Mouse (Mus musculus): ENCODE measurements around the gene Syt1. TPM values are rescaled to one million over a fixed set of nuclear protein-coding genes. Genes with fewer than 3 reads are reported as not detected.

Syt1 gene
- polyA plus RNA-seq, 1 experiment, result 0.27 TPM

GRCm38 (mm10) chr10:108656898-108657297 is 353.9 kb downstream of the Syt1 start:
- H3K27ac ChIP-seq (ENCODE audit: control insufficient read depth, insufficient read depth, low read depth, low read length), result no peak overlapping the region
- no peak for TF ChIP-seq CTCF (IDR thresholded peaks at IDR 0.05; ENCODE audit: control insufficient read depth, insufficient read depth, insufficient replicate concordance, low read depth, low read length)
- no peak overlapping the region for H3K4me3 ChIP-seq (ENCODE audit: control insufficient read depth, low read depth, low read length)
- no peaks in the 10 kb centered on the region for H3K4me1 ChIP-seq (ENCODE audit: control insufficient read depth, insufficient read depth, low read length)
- H3K27me3 ChIP-seq (ENCODE audit: control insufficient read depth, insufficient read depth, low read length), result no peaks in the 10 kb centered on the region
- no peaks in the 10 kb centered on the region for H3K36me3 ChIP-seq (ENCODE audit: control insufficient read depth, insufficient read depth, low read length)

- no peak overlapping the region for H3K4me3 ChIP-seq (ENCODE audit: control insufficient read depth, low read depth, low read length)
- no peak for TF ChIP-seq POLR2A (IDR thresholded peaks at IDR 0.05; ENCODE audit: control insufficient read depth, low read depth, low read length)
- no peak overlapping the region for H3K27ac ChIP-seq (ENCODE audit: control insufficient read depth, insufficient read depth, low read depth, low read length)
- no peaks in the 10 kb centered on the region for H3K4me1 ChIP-seq (ENCODE audit: control insufficient read depth, insufficient read depth, low read length)
- no peaks in the 10 kb centered on the region for H3K27me3 ChIP-seq (ENCODE audit: control insufficient read depth, insufficient read depth, low read length)
- no peaks in the 10 kb centered on the region for H3K36me3 ChIP-seq (ENCODE audit: control insufficient read depth, insufficient read depth, low read length)
These were observed 355.7 kb downstream of the Syt1 start for GRCm38 (mm10) chr10:108655074-108655473.

- Histone ChIP-seq H3K27me3 (ENCODE audit: control insufficient read depth, insufficient read depth, low read length) (no peaks in the 10 kb centered on the region), H3K27ac (ENCODE audit: control insufficient read depth, insufficient read depth, low read depth, low read length) (no peak overlapping the region), H3K4me1 (ENCODE audit: control insufficient read depth, insufficient read depth, low read length) (no peaks in the 10 kb centered on the region), H3K4me3 (ENCODE audit: control insufficient read depth, low read depth, low read length) (no peak overlapping the region), H3K36me3 (ENCODE audit: control insufficient read depth, insufficient read depth, low read length) (no peaks in the 10 kb centered on the region)
- no peak for TF ChIP-seq POLR2A (IDR thresholded peaks at IDR 0.05; ENCODE audit: control insufficient read depth, low read depth, low read length)
- no peak for TF ChIP-seq CTCF (IDR thresholded peaks at IDR 0.05; ENCODE audit: control insufficient read depth, insufficient read depth, insufficient replicate concordance, low read depth, low read length)
These were observed 358.0 kb downstream of the Syt1 start for GRCm38 (mm10) chr10:108652831-108653230.

- no peak for TF ChIP-seq CTCF (IDR thresholded peaks at IDR 0.05; ENCODE audit: control insufficient read depth, insufficient read depth, insufficient replicate concordance, low read depth, low read length)
- TF ChIP-seq POLR2A (IDR thresholded peaks at IDR 0.05; ENCODE audit: control insufficient read depth, low read depth, low read length), result no peak
These were observed 358.7 kb downstream of the Syt1 start for GRCm38 (mm10) chr10:108652066-108652465.

GRCm38 (mm10) chr10:108649174-108649573 is 361.6 kb downstream of the Syt1 start:
- no peaks in the 10 kb centered on the region for H3K4me1 ChIP-seq (ENCODE audit: control insufficient read depth, insufficient read depth, low read length)
- no peak overlapping the region for H3K27ac ChIP-seq (ENCODE audit: control insufficient read depth, insufficient read depth, low read depth, low read length)
- no peaks in the 10 kb centered on the region for H3K36me3 ChIP-seq (ENCODE audit: control insufficient read depth, insufficient read depth, low read length)
- no peaks in the 10 kb centered on the region for H3K27me3 ChIP-seq (ENCODE audit: control insufficient read depth, insufficient read depth, low read length)
- no peak overlapping the region for H3K4me3 ChIP-seq (ENCODE audit: control insufficient read depth, low read depth, low read length)
- TF ChIP-seq POLR2A (IDR thresholded peaks at IDR 0.05; ENCODE audit: control insufficient read depth, low read depth, low read length) (no peak), CTCF (IDR thresholded peaks at IDR 0.05; ENCODE audit: control insufficient read depth, insufficient read depth, insufficient replicate concordance, low read depth, low read length) (no peak)

More at GRCm38 (mm10) chr10:108652066-108652465, 358.7 kb downstream of the Syt1 start:
- Histone ChIP-seq H3K27ac (ENCODE audit: control insufficient read depth, insufficient read depth, low read depth, low read length) (no peak overlapping the region), H3K4me1 (ENCODE audit: control insufficient read depth, insufficient read depth, low read length) (no peaks in the 10 kb centered on the region), H3K27me3 (ENCODE audit: control insufficient read depth, insufficient read depth, low read length) (no peaks in the 10 kb centered on the region), H3K36me3 (ENCODE audit: control insufficient read depth, insufficient read depth, low read length) (no peaks in the 10 kb centered on the region), H3K4me3 (ENCODE audit: control insufficient read depth, low read depth, low read length) (no peak overlapping the region)

- Histone ChIP-seq H3K4me3 (ENCODE audit: control insufficient read depth, low read depth, low read length) (no peak overlapping the region), H3K36me3 (ENCODE audit: control insufficient read depth, insufficient read depth, low read length) (no peaks in the 10 kb centered on the region), H3K4me1 (ENCODE audit: control insufficient read depth, insufficient read depth, low read length) (no peaks in the 10 kb centered on the region), H3K27ac (ENCODE audit: control insufficient read depth, insufficient read depth, low read depth, low read length) (no peak overlapping the region), H3K27me3 (ENCODE audit: control insufficient read depth, insufficient read depth, low read length) (no peaks in the 10 kb centered on the region)
- TF ChIP-seq CTCF (IDR thresholded peaks at IDR 0.05; ENCODE audit: control insufficient read depth, insufficient read depth, insufficient replicate concordance, low read depth, low read length) (no peak), POLR2A (IDR thresholded peaks at IDR 0.05; ENCODE audit: control insufficient read depth, low read depth, low read length) (no peak)
These were observed 366.9 kb downstream of the Syt1 start for GRCm38 (mm10) chr10:108643915-108644314.

GRCm38 (mm10) chr10:108638095-108638494 is 372.7 kb downstream of the Syt1 start:
- no peaks in the 10 kb centered on the region for H3K4me1 ChIP-seq (ENCODE audit: control insufficient read depth, insufficient read depth, low read length)
- no peak overlapping the region for H3K4me3 ChIP-seq (ENCODE audit: control insufficient read depth, low read depth, low read length)
- H3K36me3 ChIP-seq (ENCODE audit: control insufficient read depth, insufficient read depth, low read length), result no peaks in the 10 kb centered on the region
- no peaks in the 10 kb centered on the region for H3K27me3 ChIP-seq (ENCODE audit: control insufficient read depth, insufficient read depth, low read length)
- no peak overlapping the region for H3K27ac ChIP-seq (ENCODE audit: control insufficient read depth, insufficient read depth, low read depth, low read length)
- TF ChIP-seq POLR2A (IDR thresholded peaks at IDR 0.05; ENCODE audit: control insufficient read depth, low read depth, low read length), result no peak
- no peak for TF ChIP-seq CTCF (IDR thresholded peaks at IDR 0.05; ENCODE audit: control insufficient read depth, insufficient read depth, insufficient replicate concordance, low read depth, low read length)

GRCm38 (mm10) chr10:108636086-108636485 is 374.7 kb downstream of the Syt1 start:
- no peaks in the 10 kb centered on the region for H3K27me3 ChIP-seq (ENCODE audit: control insufficient read depth, insufficient read depth, low read length)
- TF ChIP-seq POLR2A (IDR thresholded peaks at IDR 0.05; ENCODE audit: control insufficient read depth, low read depth, low read length), result no peak
- no peak for TF ChIP-seq CTCF (IDR thresholded peaks at IDR 0.05; ENCODE audit: control insufficient read depth, insufficient read depth, insufficient replicate concordance, low read depth, low read length)

More at GRCm38 (mm10) chr10:108636086-108636485, 374.7 kb downstream of the Syt1 start:
- H3K36me3 ChIP-seq (ENCODE audit: control insufficient read depth, insufficient read depth, low read length), result no peaks in the 10 kb centered on the region
- no peak overlapping the region for H3K27ac ChIP-seq (ENCODE audit: control insufficient read depth, insufficient read depth, low read depth, low read length)
- H3K4me1 ChIP-seq (ENCODE audit: control insufficient read depth, insufficient read depth, low read length), result no peaks in the 10 kb centered on the region
- H3K4me3 ChIP-seq (ENCODE audit: control insufficient read depth, low read depth, low read length), result no peak overlapping the region

All from testis, adult 2 months (tissue).